Mouse (Mus musculus) erythroblast, embryonic 14.5 days (primary cell): ENCODE measurements around the gene Rgcc.

Source experiments
- GATA1 ChIP-seq: IDR thresholded peaks from 2 replicates; pipeline ENCODE4 v1.6.1; 2012; ENCODE audit warnings: low read length, inconsistent platforms, mixed read lengths
- TAL1 ChIP-seq: IDR thresholded peaks from 3 replicates; pipeline ENCODE4 v1.6.1; 2012; ENCODE audit warnings: low read length, inconsistent platforms, mixed read lengths

GRCm38 (mm10) chr14:79255786-79256185 is 45.7 kb downstream of the Rgcc start:
- TF ChIP-seq TAL1 (no peak), GATA1 (no peak)
